Mouse (Mus musculus): Measurements from ENCODE around the gene Olfr1129.
"Not testable (repeated sequence)": the region's sequence is repeated elsewhere in the genome, so short reads cannot be mapped to it uniquely, and the experiment has no call there.

Olfr1129 gene

DNA sequence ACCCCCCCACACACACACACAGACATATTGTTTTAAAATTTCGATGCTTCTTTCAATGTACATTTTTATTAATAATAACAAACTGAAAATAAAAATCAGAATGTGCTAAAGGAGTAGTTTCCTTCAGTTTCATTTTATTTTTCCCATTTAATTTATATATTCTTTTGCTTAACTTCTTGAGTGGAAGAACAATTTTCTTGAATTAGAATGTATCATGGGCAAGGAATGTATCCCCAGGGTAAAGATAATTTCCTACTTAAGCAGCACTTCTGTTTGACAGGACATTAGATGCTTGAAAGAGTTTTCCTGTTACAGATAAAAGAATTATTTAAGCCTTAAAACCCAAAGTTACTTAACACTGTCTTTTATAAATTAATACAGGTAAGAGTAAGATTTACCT, at the start of gene Olfr1129:
Gene Olfr1129, plus strand, starts transcription at position 301 of the 400 bp plus-strand sequence.
- not testable (repeated sequence) for DNase-seq

DNA sequence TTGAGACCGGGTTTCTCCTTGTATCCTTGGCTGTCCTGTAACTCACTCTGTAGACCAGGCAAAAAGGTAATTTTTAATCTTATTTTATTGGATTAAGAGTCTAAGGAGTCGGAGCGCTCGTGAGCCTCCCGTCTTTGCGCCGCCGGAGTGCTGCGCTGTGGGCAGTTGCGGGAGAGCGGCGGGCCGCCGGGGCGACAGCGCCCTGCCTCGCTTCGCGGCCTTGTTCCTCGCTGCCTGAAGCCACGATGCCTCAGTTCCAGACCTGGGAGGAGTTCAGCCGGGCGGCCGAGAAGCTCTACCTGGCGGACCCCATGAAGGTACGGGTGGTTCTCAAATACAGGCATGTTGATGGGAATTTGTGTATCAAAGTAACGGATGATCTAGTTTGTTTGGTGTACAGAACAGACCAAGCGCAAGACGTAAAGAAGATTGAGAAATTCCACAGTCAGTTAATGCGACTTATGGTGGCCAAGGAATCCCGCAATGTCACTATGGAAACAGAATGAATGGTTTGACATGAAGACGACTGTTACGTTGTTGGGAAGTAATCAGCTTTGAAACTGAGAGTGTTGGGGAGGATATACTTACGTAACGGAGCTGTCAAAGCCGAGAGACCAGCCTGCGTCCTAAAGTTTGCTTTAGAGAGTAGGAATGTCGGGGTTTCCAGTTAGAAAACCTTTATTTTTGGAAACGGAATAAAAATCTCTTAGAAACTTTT, 47.6 kb upstream of the Olfr1129 start:
- not testable (repeated sequence) for DNase-seq

DNA sequence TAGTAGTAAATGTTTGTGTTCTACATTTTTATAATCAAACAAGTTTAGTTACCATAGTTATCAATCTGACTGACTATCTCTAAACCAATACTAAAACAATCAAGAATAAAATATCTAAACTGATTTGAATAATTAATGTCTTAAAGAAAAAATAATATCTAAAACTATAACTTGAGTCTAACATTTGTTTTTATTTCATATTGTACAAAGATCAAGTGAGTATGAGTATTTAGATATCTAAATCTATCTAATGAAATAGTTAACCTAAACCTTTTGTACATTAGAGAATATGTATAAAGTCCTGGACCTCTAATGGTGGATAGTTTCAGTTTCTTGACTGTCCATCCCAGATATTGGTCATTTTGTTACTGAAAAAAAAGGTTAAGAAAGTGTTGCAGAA, 42.2 kb upstream of the Olfr1129 start, which contains the start of gene Olfr153:
Gene Olfr153, plus strand, starts transcription at position 301 of the 400 bp plus-strand sequence.
- no peak for DNase-seq

DNA sequence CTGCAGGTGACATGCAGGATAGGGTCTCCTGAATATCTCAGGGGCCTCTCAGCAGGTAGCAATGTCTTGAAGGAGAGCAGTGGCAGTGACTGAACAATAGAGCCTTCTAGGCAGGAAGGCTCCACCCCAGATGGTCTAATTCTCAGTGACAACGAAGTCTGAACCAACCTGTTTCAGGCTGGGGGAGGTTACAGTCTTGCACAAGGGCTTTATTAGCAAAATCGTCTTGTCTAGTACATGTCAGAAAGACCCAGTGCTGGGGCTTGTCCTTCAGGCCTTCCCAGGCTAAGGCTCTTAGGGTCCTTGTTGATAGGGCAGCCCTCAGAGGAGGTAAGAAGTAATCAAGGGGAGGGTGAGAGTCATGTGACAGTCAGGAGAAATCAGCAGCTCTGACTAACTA, 38.9 kb upstream of the Olfr1129 start:
- DNase-seq = no peak

DNA sequence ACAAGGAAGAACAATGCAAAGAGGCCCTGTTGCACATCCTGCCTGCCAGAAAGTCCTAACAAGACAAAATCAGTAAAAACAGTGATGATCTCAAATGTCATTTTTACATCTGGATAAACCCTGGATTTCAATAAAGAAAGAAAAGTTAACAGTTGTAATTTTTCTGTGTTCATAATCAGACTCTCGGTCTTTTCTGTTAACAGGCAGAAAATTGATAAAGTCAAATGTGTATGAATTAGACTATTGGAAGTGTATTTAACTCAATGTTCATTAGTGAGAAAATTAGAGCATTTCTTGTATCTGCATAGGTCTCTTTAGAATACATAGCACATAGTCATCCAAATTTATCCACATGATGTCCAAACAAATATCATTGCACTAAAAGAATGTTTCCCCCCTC, 28.3 kb upstream of the Olfr1129 start, which contains the start of gene Olfr1128:
Gene Olfr1128, minus strand, starts transcription at position 101 of the 400 bp plus-strand sequence.
- DNase-seq = no peak

DNA sequence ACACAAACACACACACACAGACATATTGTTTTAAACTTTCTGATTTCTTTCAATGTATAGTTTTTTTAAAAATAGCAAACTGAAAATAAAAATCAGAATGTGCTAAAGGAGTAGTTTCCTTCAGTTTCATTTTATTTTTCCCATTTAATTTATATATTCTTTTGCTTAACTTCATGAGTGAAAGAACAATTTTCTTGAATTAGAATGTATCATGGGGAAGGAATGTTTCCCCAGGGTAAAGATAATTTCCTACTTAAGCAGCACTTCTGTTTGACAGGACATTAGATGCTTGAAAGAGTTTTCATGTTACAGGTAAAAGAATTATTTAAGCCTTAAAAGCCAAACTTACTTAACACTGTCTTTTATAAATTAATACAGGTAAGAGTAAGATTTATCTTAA, 32.2 kb downstream of the Olfr1129 start, which contains the start of gene Olfr1130:
Gene Olfr1130, plus strand, starts transcription at position 301 of the 400 bp plus-strand sequence.
- not testable (repeated sequence) for DNase-seq

DNA sequence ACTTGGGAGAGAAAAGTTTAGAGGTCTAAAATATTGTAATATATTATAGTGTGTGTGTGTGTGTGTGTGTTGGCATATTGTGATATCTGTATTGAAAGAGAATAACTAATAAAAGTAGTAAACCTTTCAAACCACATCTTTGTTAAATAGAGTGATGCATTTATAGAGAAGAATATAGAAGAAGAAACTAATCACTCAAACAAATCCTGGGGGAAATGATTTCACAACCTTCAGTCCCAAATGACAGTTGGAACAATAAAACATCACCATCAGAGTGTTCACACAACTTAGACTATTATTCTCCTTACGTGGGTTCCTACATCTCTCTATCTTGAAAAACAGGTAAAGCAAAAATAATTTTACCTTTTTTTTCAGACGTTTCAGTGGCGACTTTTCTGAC, 53.1 kb downstream of the Olfr1129 start, which contains the start of gene Olfr1131:
Gene Olfr1131, plus strand, starts transcription at position 301 of the 400 bp plus-strand sequence.
- no peak for DNase-seq
